Mouse (Mus musculus): ENCODE results near the gene Tsc22d3. TPM values are rescaled to one million over a fixed set of nuclear protein-coding genes. Genes with fewer than 3 reads are reported as not detected.
A peak's percentile ranks its signal among the peaks of the same experiment; 100 is the strongest.
"Not testable (repeated sequence)": the region's sequence is repeated elsewhere in the genome, so short reads cannot be mapped to it uniquely, and the experiment has no call there.

Tsc22d3 gene
- total RNA-seq, 2 experiments from 2014 or later = 49.2 to 53.1 TPM

DNA sequence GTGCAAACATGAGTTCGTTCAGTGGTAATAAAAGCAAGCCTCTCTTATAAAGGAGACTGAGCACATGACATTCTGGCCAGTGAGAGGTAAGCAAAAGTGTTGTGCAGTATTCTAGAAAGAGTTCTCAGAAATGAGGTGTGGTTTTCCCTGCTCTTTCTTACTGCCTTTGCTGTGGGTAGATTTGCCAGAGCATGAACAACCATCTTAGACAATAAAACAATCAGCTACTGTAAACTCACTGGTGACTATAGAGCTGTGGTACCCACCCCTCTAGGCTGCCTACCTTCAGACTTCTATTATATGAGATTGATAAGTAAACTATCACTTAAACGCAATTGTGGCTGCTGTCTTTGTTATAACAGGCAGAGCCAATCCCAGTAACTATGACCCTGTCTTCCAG is 69.1 kb downstream of the Tsc22d3 start:
- DNase-seq = no peak
- intact Hi-C loops (cut with DNase I) = no loop called here

GRCm38 (mm10) chrX:140530632-140531031 is 69.8 kb downstream of the Tsc22d3 start:
- intact Hi-C loops (cut with DNase I) = no loop called here
- no peak for DNase-seq

- DNase-seq = no peak
- intact Hi-C loops (cut with DNase I) = no loop called here
Observed at GRCm38 (mm10) chrX:140529074-140529561, 71.3 kb downstream of the Tsc22d3 start.

GRCm38 (mm10) chrX:140527231-140527630 is 73.2 kb downstream of the Tsc22d3 start:
- intact Hi-C loops (cut with DNase I) = no loop called here
- DNase-seq = no peak

GRCm38 (mm10) chrX:140526253-140526618 is 74.2 kb downstream of the Tsc22d3 start:
- intact Hi-C loops (cut with DNase I) = no loop called here

DNA sequence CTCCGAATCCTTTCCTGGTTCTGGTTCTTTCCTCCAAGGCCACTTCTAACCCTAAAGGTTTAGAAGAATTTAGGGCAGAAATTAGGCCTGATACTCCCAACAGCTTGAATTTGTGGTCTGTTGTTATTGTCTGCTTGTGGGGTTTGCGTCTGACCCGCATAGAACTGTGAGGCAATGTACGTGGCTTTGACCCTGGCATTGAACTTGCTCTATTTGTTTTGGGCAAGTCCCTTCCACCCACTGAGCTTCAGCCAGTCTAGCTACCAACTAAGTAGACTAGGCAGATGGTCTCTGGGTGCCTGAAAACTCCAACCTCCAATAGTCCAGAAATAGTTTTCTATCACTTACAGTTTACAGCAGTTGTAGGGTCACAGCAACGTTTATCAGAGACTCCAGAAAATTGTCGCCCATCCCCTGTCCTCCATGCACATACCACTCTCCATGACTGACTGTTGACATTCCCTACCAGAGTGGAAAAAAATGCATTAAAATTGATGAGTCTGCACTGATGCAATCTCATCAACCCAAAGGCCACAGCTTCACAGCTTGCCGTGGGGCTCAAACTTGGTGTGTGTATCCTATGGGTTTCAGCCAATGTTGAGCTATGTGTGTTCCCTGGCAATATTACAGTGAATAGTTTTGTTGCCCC is 74.7 kb downstream of the Tsc22d3 start:
- no peak for DNase-seq
- intact Hi-C loops (cut with DNase I) = no loop called here

More at GRCm38 (mm10) chrX:140526253-140526618, 74.2 kb downstream of the Tsc22d3 start:
- DNase-seq = no peak

- intact Hi-C loops (cut with DNase I) = no loop called here
- no peak for DNase-seq
Observed at GRCm38 (mm10) chrX:140524231-140524630, 76.2 kb downstream of the Tsc22d3 start.

DNA sequence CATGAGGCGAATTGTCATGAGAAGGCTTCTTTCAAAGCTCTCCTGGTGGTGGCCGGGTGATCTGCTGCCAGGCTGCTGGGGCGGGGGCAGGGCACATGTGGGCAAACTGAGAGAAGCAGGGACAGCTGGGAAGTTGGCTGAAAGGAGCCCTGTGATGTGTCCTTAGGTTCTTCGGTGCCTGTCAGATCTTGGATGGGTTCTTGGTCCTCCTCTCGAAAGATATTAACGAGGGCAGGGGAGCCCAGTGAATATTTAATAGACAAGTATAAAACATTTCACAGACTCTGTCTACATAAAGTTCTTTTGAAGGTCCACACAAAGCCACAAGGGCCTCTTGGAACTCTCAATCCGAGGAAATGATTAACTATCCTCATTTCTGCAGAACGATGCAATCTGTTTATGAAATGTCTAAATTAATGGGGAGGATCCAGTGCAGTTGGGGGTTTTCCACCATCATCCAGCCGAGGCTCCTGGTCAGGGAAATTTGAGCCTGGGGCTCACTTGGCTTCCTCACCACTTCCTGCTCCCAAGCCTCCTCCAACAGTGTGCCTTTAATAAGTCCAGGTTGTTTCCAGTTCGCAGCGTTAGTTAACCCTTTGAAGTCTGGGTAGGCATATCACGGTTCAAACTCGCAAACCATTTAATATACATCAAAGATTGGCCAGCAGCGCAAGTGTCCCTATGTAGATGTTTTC is 78.2 kb downstream of the Tsc22d3 start:
- peak; percentile 19 for DNase-seq
- intact Hi-C loops (cut with DNase I) = no loop called here

DNA sequence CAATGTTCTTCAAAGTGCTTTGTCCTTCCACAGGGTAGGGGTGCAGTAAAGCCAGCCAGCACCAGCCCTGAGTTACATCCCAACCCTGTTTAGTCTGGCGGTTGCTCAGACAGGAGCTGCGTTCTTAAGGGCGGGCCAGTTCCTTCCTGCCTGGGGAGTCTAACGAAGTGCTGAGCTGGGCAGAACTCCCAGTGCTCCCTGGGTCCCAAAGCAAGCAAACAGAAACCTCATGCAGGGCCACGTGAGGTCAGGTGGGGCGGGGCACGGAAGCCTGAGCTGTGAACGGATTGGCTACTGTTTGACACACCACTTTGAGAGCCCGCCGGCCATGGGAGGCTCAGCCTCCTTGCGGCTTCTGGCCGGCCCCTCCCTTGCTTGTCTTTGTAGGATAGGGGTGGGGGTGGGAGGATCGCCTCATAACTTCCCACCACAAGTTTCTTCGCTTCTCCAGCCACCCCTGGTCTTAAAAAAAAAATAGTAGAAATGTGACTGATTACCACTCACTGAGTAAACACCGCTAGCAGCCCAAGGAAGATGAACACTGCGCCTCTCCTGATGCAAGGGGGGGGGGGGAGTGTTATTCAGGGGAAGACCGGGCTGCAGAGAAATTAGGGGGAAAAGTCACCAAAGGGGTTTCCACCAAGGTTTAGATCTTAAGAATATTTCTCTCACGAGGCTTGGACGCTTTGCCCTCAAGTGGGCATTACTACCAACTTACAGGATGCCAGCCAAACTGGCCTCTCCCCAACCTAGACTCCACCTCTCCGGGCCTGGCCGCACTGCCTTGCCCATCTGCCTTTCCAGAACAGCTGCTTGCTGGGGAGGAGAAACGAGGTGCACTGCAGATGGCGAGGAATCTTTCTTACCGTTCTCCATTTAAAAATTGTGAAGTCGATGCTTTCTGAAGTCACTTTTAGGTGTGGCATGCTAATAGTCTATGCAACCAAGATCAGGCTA is 80.0 kb downstream of the Tsc22d3 start:
- intact Hi-C loops (cut with DNase I) = no loop called here
- peak; percentile 74 for DNase-seq

DNA sequence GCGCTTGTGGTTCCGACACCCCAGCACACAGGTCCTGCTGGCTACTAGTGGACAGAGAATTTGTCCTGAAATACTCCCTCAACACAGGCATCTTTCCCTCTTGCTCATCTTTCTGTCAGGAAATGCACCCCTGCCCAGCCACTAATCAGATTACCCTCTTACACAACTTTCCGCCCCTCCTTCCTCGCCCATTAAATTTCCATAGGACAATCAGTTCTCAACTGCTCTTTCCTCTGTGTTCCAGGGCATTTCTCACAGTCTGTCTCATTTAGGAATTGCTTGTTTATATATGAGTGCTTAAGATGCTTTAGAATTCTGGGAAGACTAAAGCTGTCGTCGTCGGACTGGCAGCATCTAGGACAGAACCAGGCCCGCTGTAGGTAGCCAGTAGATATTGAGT is 82.1 kb downstream of the Tsc22d3 start:
- intact Hi-C loops (cut with DNase I) = no loop called here
- no peak for DNase-seq

- no peak for DNase-seq
- intact Hi-C loops (cut with DNase I) = no loop called here
Observed at GRCm38 (mm10) chrX:140513379-140513778, 87.1 kb downstream of the Tsc22d3 start.

GRCm38 (mm10) chrX:140511687-140512651 is 88.5 kb downstream of the Tsc22d3 start:
- DNase-seq = no peak
- intact Hi-C loops (cut with DNase I) = no loop called here

DNA sequence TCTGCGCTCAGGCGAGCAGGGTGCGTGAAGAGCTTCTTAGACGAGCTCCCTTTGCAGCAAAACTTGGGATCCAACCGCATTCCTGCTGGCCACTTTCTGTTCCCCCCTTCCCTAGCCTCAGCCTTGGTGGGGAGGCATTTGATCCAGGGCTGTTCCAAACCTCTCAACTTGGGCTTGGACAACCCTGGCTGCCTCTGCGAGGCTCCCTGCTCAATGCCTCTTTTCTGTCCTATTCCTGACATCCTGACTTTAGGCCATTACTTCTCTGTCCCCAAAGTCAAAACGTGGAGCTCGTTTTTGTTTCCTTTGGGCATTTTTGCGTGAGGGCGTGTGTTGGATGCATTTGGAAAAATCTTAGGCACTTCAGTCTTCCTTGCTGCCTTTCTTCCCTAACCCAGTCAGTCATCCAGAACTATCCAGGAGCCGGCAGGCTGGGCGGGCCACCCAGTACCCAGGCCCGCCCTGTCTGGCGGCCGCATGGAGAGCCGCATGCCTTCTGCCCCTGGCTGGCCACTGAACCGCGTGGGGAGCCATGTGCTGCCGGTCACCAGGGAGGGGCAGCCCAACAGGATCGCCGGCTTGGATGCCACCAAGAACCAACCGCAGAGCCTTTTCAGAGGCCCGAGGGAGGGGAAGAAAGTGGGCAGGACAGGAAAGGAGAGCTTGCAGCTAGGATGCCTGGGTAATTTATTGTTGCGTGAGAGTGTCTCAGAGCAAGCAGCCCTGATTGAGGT is 89.6 kb downstream of the Tsc22d3 start:
- intact Hi-C loops (cut with DNase I) = no loop called here

DNA sequence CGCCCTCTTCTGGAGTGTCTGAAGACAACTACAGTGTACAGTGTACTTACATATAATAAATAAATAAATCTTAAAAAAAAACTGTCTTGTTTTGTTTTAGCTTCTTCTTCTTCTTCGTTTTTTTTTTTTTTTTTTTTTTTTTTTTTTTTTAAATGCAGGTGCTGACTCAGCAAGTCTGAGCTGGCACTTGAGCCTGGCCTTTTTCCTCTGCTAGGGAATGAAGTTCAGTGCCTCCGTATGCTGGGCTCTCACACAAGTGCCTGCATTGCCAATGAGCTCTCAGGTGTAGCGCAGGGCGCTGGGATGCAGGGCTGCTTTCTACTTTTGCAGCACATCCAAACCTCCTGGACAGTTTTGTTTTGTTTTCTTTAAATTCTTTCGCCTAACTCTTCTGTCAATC is 90.6 kb downstream of the Tsc22d3 start:
- intact Hi-C loops (cut with DNase I) = no loop called here

More for the DNA sequence above, 89.6 kb downstream of the Tsc22d3 start:
- DNase-seq = peak; percentile 59

GRCm38 (mm10) chrX:140508791-140509190 is 91.7 kb downstream of the Tsc22d3 start:
- DNase-seq; intact Hi-C loops (cut with DNase I): not testable (repeated sequence)

More for the DNA sequence above, 90.6 kb downstream of the Tsc22d3 start:
- DNase-seq = no peak

GRCm38 (mm10) chrX:140507377-140507776 is 93.1 kb downstream of the Tsc22d3 start:
- no peak for DNase-seq
- intact Hi-C loops (cut with DNase I) = no loop called here

DNA sequence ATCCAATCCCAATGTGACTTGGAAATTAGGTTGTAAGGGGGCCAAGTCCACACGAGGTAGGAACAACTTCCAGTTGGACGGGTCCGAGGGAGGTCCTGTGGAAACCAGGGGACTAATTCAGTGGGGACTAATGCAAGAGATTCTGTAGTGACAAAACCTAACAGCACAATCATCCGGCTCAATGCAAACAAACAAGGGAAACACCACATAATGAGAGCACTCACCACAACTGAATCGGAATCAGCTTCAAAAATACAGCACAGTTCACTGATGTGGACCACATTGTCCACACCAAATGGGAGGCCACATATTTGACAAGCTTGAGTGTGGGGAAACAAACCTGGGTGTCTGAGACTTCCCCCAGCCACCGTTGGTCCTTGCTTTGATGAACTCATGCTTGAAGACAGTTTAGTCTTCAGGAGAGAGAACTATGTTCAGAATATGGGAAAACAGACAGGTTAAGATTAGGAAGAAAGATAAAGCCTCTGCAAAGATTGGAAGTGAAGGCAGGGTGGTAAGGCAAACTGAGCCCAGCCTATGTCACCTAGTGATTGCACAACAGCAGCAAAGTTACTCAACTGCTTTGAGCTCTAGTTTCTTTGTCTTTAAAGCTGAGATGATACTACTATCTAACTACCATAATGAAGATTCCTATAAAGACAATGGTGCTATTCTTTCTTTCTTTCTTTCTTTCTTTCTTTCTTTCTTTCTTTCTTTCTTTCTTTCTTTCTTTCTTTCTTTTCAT is 93.9 kb downstream of the Tsc22d3 start:
- intact Hi-C loops (cut with DNase I) = no loop called here
- no peak for DNase-seq

- intact Hi-C loops (cut with DNase I) = no loop called here
- peak; percentile 6 for DNase-seq
Observed at GRCm38 (mm10) chrX:140505497-140506238, 94.8 kb downstream of the Tsc22d3 start.
